Mouse (Mus musculus) embryonic fibroblast, embryonic 13.5 days (primary cell): ENCODE data around the gene Mgrn1. TPM values are rescaled to one million over a fixed set of nuclear protein-coding genes. Genes with fewer than 3 reads are reported as not detected.

ENCODE experiments used
- H3K27ac ChIP-seq: 2 replicates; pipeline ENCODE4 v1.5.1; 2012; ENCODE audit warnings: low read length, control low read depth, inconsistent platforms; ENCODE audit not compliant: insufficient read depth
- H3K4me1 ChIP-seq: 2 replicates; pipeline ENCODE4 v1.6.1; 2011; ENCODE audit warnings: low read length; ENCODE audit not compliant: control insufficient read depth, insufficient read depth
- H3K4me3 ChIP-seq: 2 replicates; pipeline ENCODE4 v1.5.1; 2011; ENCODE audit warnings: mild to moderate bottlenecking, control low read depth, low read length; ENCODE audit not compliant: insufficient read depth
- CTCF ChIP-seq: IDR thresholded peaks from 2 replicates; pipeline ENCODE4 v1.5.1; 2011; ENCODE audit warnings: mild to moderate bottlenecking, control low read depth, low read length, moderate library complexity, borderline replicate concordance; ENCODE audit not compliant: insufficient read depth
- POLR2A ChIP-seq: IDR thresholded peaks from 2 replicates; pipeline ENCODE4 v1.6.1; 2011; ENCODE audit warnings: low read depth, mild to moderate bottlenecking, control low read depth, low read length, moderate library complexity
- polyA plus RNA-seq: library from polyadenylated mRNA; stranded (reverse); fragments of >200 nt; gene quantifications from 2 replicates; pipeline ENCODE4 v1.2.4, GENCODE M21; 2011; ENCODE audit warnings: low read depth; ENCODE audit not compliant: missing spikeins, insufficient read length

Gene Mgrn1
- polyA plus RNA-seq, 1 experiment, result 66.9 TPM

DNA sequence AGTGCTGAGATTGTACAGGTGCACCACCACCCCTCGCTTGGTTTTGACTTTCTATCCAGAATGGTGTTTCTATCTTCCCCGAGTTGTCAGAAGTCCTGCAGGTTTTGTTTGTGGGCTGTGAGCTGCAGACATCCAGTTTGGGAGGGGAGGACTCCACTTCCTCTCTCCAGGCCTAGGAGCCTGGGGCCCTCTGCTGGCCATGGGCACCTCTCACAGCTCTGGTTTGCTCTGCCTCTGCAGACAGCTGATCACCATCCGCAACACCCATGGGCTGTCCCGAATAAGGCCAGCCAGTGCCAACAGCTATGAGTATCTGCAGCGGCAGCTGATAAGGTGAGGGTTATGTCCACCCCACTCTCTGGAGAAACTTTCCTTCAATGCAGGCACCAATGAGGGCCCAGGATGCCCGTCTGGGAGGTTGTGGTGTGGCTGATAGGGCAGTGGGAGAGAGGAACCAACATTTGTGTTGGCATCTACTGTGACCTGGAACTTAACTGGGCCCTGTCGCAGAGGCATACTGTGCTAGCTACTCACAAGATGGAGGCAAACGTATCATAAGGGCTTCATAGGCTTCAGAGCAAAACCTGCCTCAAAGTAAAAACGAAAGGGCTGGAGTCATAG lies 23.1 kb upstream of the Mgrn1 start:
- TF ChIP-seq CTCF, result peak; percentile 72
- no peak for TF ChIP-seq POLR2A
- no peaks in the 10 kb centered on the region for H3K4me1 ChIP-seq
- H3K27ac ChIP-seq, result no peak overlapping the region
- no peak overlapping the region for H3K4me3 ChIP-seq

DNA sequence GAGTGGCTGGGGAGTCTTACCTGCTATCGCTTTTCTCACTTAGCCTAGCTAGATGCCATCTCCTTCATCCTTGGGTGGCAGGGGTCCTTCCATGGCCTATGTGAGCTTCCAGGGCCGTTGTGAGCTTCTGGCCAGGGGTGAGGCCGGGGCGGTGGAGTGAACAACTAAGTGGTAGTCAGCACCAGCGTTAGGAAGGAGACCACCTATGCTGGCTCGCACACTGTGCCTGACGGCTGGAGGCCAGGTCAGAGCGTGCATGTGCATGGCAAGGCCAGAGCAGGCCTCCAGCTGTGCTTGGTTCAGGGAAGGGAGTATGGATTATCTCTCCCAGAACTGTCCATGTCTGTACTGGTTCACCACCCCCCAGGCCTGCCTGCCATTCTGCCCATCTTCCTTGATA lies 22.3 kb upstream of the Mgrn1 start:
- no peak overlapping the region for H3K27ac ChIP-seq
- no peaks in the 10 kb centered on the region for H3K4me1 ChIP-seq
- H3K4me3 ChIP-seq, result no peak overlapping the region
- TF ChIP-seq CTCF, result no peak

DNA sequence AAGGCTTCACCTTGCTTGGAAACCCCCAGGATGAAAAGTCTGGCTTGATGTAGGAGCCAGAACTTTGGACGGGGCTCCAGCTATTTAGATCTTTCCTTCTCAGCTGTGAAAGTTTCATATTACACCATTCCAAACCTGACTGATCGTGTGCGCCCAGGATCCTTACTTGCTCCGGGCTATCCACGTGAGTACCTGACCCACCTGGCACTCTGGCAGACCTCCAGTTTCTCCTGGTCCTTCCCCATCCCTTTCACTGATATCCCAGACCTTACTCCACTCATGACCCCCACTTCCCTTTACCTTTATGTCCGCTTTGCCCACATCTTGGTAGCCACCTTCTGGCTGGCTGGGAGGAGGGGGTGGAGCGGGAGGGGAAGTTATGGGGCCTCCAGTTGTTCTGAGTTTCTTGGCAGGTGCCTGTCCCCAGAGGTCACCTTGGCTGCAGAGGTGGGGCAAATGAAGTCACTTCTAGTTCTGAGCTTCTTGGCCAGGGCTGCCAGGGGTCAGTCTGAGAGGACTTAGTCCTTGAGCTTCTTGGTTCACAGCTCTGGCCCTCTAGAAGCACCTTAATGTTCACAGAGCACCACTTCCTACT lies 19.9 kb upstream of the Mgrn1 start:
- Histone ChIP-seq H3K4me1 (no peaks in the 10 kb centered on the region), H3K27ac (no peak overlapping the region), H3K4me3 (no peak overlapping the region)
- TF ChIP-seq CTCF, result no peak
- TF ChIP-seq POLR2A, result no peak

DNA sequence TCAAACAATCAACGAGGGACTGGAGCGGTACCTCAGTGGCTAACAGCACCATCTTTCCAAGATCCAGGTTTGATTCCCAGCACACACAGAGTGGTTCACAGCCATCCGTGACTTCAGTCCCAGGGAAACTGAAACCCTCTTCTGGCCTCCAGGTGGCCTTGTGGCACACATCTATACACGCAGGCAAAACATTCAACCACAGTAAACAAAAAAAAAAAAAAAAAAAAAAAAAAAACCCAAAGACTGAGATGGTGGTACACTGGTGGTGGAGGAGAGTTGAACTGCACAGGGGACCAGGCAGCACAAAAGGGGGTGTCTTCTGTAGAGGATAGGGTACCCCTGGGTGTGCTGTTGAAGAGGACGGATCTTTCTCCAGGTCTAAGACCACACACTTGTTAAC lies 15.6 kb upstream of the Mgrn1 start:
- TF ChIP-seq POLR2A (no peak), CTCF (no peak)
- no peak overlapping the region for H3K4me3 ChIP-seq
- no peaks in the 10 kb centered on the region for H3K4me1 ChIP-seq
- no peak overlapping the region for H3K27ac ChIP-seq

DNA sequence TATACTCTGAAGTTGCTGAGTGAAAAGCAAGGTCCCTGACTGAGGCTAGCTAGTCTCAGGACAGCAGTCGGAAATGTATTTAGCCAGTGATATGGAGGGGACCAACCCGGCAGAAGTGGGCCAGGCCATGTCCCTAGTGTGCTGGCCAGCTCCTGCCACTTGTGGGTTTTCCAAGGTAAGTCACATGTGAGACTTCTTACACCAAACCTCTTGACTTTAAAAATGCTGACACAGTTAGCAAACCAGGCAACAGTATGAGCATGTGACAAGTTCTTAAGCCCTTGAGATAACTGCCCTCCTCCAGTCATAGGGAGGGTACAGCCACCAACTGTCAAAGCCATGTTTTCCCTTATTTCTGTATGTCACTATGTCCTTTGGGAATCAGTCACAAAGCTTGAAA lies 14.1 kb upstream of the Mgrn1 start:
- no peak for TF ChIP-seq POLR2A
- no peak for TF ChIP-seq CTCF
- H3K27ac ChIP-seq, result no peak overlapping the region
- no peak overlapping the region for H3K4me3 ChIP-seq
- H3K4me1 ChIP-seq, result no peaks in the 10 kb centered on the region

DNA sequence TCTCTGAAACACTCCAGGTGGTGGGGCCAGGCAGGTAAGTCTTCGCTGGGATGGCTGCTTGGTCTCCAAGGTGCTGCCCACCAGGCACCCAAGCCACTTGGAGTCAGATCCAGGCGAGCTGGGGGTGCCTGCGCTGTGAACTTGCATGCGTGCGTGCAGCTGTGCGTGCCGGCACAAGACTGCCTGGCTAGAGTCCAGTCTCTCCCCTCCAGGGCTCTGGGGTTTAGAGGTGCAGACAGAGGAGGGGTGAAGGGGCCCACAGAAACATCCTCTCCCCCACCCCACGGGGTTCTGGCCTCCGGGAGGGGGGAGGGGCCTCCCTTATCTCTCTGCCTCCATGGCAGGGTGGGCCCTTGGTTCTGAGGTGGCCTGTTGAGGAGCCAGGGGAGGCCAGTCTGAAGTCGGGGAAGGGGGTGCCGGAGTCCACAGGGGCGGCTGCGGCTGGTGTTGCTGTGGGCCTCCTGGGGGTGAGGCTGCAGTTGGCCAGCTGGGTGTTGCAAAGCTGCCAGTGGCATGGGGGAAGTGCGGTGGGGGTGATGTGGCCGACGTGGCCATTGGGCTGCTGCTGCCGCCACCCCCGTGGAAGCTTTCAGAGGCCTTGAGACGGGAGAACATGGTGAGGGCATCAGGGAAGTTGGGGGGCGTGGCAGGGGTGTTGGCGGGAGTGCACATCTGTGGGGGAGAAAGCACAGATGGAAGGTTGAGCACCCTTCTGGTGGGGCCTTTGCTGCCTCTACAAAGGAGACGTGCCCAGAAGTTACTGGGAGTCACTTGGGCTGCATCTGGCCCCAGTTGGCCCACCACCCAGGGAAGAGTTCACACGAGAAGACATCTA lies 10.6 kb upstream of the Mgrn1 start:
- no peaks in the 10 kb centered on the region for H3K4me1 ChIP-seq
- no peak overlapping the region for H3K27ac ChIP-seq
- TF ChIP-seq POLR2A (no peak), CTCF (no peak)

DNA sequence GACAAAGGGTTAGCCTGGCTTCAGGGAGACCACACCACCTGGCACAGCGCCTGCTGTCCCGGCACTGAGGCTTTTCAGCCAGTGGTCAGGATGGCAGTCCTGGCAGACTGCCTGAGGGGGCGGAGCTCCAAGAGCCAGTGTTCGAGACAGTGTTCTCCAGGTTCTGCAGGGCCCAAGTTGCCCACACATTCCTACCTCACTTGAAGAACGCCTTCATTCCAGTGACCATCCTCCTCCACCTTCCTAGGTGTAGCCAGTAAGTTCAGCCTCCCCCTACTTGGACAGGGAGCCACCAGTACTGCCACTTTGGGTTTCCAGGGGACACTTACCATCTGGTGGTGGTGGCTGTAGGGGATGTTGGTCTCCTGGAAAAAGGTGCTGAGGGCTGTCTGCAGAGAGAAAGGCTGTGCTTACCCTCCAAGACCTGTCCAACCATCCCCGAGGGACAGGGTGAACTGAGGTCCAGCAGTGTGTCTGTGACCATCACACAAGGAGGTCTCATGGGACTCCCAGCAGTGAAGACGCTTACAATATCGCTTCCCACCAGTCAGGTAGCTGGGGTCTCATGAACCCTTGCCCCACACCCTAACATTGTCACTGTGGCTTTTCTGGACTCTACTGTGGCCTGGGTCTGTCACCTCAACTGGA lies 9.9 kb upstream of the Mgrn1 start:
- no peak overlapping the region for H3K27ac ChIP-seq
- no peak overlapping the region for H3K4me3 ChIP-seq
- H3K4me1 ChIP-seq, result no peaks in the 10 kb centered on the region
- TF ChIP-seq CTCF (no peak), POLR2A (no peak)

More for the DNA sequence above, 10.6 kb upstream of the Mgrn1 start:
- H3K4me3 ChIP-seq, result no peak overlapping the region

DNA sequence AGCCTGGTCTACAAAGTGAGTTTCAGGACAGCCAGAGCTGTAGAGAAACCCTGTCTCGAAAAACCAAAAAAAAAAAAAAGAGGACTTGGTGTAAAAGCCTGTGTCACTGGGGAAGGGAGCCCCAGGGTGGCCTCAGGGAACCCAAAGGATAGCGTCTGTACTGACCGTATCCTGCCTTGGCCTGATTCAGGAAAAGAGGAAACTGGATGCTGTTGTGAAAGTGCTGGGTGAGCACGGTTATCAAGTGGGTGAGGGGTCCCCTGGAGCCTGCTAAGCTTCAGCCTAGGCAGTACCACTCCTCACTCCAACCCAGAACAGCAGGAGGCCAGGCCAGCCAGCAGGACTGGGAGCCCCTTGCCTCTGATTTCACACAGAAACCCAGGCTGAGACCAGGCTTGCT lies 8.9 kb upstream of the Mgrn1 start:
- TF ChIP-seq CTCF, result no peak
- TF ChIP-seq POLR2A, result no peak
- Histone ChIP-seq H3K4me3 (no peak overlapping the region), H3K27ac (no peak overlapping the region), H3K4me1 (peaks cover 7% of the 10 kb centered on the region)

DNA sequence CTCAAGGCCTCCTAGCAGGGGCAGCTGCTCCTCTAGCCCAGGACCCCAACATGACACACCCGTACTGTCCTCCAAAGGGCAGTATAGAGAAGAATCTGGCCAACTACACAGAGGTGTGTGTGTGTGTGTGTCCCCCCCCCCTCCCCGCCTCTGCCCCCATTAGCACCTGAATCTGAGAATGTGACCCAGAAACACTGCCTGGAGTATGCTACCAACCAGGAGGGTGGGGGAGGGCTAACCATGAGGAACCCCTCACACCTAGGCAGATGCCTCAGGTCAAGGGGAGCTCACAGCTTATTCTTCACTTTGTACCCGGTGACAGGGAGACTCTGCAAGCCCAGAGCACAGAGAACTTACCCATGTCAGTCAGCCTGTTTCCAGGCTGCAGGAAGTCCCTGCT lies 8.3 kb upstream of the Mgrn1 start:
- Histone ChIP-seq H3K4me1 (peaks cover 7% of the 10 kb centered on the region), H3K4me3 (peak overlapping the region; percentile 79), H3K27ac (no peak overlapping the region)
- no peak for TF ChIP-seq CTCF
- no peak for TF ChIP-seq POLR2A
